Mouse (Mus musculus) liver, embryonic 11.5 days (tissue): ENCODE data around the gene Ubxn11. TPM values are rescaled to one million over a fixed set of nuclear protein-coding genes. Genes with fewer than 3 reads are reported as not detected.

ENCODE experiments used
- ATAC-seq: fragments of 200-750 bp; cut with Nextera tagmentation; replicated peaks from 2 replicates; pipeline ENCODE4 v1.8.0; 2017; ENCODE audit warnings: moderate number of reproducible peaks, mild to moderate bottlenecking, moderate TSS enrichment, moderate library complexity; ENCODE audit not compliant: low FRiP score
- DNase-seq: peaks from one replicate; pipeline ENCODE4 v3.0.0-alpha.2; 2017; ENCODE audit warnings: low spot score
- H3K27ac ChIP-seq: fragments of 300-500 bp; sonication (generic); 2 replicates; pipeline ENCODE4 v1.5.1; 2014; ENCODE audit warnings: mild to moderate bottlenecking, low read depth, low read length, control low read depth
- H3K27me3 ChIP-seq: fragments of 300-500 bp; sonication (generic); replicated peaks from 2 replicates; pipeline ENCODE4 v1.6.1; 2014; ENCODE audit warnings: low read length, mixed read lengths; ENCODE audit not compliant: control insufficient read depth, insufficient read depth
- H3K36me3 ChIP-seq: fragments of 300-500 bp; sonication (generic); 2 replicates; pipeline ENCODE4 v1.6.1; 2014; ENCODE audit warnings: mild to moderate bottlenecking, low read length, moderate library complexity, mixed read lengths; ENCODE audit not compliant: control insufficient read depth, insufficient read depth
- H3K4me1 ChIP-seq: fragments of 300-500 bp; sonication (generic); replicated peaks from 2 replicates; pipeline ENCODE4 v1.6.1; 2014; ENCODE audit warnings: low read length, mixed read lengths; ENCODE audit not compliant: control insufficient read depth, insufficient read depth
- H3K4me2 ChIP-seq: fragments of 300-500 bp; sonication (generic); 2 replicates; pipeline ENCODE4 v1.6.1; 2014; ENCODE audit warnings: mild to moderate bottlenecking, control low read depth, moderate library complexity
- H3K4me3 ChIP-seq: fragments of 300-500 bp; sonication (generic); 2 replicates; pipeline ENCODE4 v1.5.1; 2014; ENCODE audit warnings: low read depth, low read length, control low read depth
- H3K9ac ChIP-seq: fragments of 300-500 bp; sonication (generic); 2 replicates; pipeline ENCODE4 v1.6.1; 2014; ENCODE audit warnings: low read depth, low read length, control low read depth
- H3K9me3 ChIP-seq: fragments of 300-500 bp; sonication (generic); 2 replicates; pipeline ENCODE4 v1.6.1; 2016; ENCODE audit warnings: low read length, inconsistent platforms, mixed read lengths; ENCODE audit not compliant: control insufficient read depth
- WGBS: fragments of 180-500 bp; shearing (Covaris S2); extraction: QIAGEN DNeasy Blood & Tissue Kit; methylation state at CpG from one replicate; pipeline ENCODE4 v1.1.7; 2014; 5-methylcytosine and 5-hydroxymethylcytosine counted together
- polyA plus RNA-seq: library from polyadenylated mRNA; unstranded; fragments of >200 nt; fragmentation: Nextera tagmentation; extraction: Ambion mirVana; gene quantifications from 2 replicates; pipeline ENCODE4 v1.2.1, GENCODE M21; 2014

Gene Ubxn11
- polyA plus RNA-seq, 1 experiment from 2014 or later, result 5.6 TPM

DNA sequence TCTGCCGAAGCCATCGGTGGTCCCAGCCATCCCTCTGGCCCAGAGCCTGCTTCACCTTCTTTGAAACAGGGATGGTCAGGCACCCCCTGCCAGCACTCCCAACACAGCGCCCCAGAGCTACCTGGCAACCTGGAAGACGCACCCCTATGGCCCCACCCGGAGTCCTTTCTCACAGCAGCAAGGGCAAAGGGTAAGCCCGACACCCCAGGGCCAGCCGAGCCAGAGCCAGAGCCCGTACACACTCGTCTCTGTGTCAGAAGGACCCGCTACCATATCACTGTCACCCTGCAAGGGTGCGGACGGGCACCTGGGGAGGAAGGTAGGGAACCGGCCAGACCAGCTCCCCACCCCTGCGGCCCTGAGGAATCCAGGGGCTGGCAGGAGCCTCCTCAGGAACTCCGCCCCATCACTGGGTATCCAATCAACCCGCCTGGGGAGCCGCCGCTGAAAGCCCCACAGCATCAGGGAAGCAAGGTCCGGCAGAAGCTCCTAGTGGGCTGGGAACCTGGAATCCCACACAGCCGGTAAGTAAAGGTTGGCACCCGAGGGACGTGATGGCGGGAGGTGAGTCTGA, 36.9 kb upstream of the Ubxn11 start:
- Histone ChIP-seq H3K27ac (no peak overlapping the region), H3K4me2 (no peak overlapping the region; the same call in 1 of the 2 replicates)
- no peak for DNase-seq

DNA sequence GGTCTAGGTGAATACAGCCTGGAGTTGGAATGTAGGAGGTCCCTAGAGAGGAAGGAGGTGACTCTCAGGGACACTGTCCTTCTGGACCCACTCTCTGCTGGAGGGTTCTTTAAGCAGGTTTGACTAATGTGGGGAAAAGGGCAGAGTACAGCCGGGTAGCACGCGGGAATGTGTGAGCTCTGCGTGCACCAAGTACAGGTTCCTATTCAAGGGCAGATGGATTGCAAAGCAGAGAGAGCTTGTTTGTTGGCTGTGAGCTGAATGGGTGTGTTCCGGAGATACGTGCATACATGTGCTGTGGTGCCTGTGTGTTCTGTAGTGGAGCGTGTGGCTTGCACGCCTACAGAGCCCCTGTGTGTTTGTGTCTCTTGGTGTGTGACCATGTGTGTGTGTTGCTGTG, 35.0 kb upstream of the Ubxn11 start:
- H3K4me2 ChIP-seq, result no peak overlapping the region
- H3K4me1 ChIP-seq, result peaks cover 3% of the 10 kb centered on the region
- H3K9me3 ChIP-seq, result no peaks in the 10 kb centered on the region
- no peak overlapping the region for H3K4me3 ChIP-seq
- peaks cover 25% of the 10 kb centered on the region for H3K27me3 ChIP-seq
- no peak overlapping the region for H3K27ac ChIP-seq
- DNase-seq (no peak), ATAC-seq (no peak)
- H3K36me3 ChIP-seq, result no peaks in the 10 kb centered on the region
- H3K9ac ChIP-seq, result no peak overlapping the region
- 87% methylated on average over 8 of the region's 8 CpGs for WGBS

More for the DNA sequence above, 36.9 kb upstream of the Ubxn11 start:
- ATAC-seq, result no peak
- Histone ChIP-seq H3K4me3 (no peak overlapping the region), H3K9ac (no peak overlapping the region), H3K4me1 (peaks cover 9% of the 10 kb centered on the region), H3K27me3 (peaks cover 25% of the 10 kb centered on the region), H3K36me3 (no peaks in the 10 kb centered on the region), H3K9me3 (no peaks in the 10 kb centered on the region)
- WGBS, result 28% methylated on average over 23 of the region's 23 CpGs

DNA sequence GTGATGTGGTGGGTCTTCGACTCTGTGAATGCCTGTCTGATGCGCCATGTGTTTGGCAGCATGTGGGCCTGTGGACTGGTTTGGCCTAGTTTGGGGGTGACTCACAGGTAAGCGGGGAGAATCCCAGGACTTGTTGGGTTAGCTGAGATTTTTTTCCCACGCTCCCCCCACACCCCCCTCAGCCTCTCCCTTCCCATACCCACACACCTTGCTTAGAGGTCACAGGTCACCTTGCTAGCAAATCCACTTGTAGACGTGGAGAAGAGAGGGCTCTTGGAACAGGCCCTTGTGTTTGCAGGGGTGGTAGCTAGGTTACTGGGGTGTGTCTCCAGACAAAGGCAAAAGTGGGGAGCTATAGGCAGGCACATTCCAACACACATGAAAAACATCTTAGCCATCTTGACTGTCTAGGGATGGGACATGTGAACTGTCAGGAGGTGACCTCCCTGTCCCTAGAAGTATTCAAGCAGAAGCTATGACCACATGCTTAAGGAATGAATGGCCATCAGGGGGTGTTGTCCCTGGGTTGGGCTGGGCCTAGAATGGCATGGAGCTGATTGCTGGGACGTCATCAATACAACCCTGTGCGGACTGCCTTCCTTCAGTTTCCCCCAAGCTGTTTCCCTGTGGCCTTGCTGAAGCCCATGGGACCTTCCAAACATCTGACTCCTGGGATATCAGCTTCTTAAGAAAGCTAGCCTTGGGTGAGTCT, 34.4 kb upstream of the Ubxn11 start:
- no peaks in the 10 kb centered on the region for H3K36me3 ChIP-seq
- no peaks in the 10 kb centered on the region for H3K9me3 ChIP-seq
- no peak overlapping the region for H3K4me2 ChIP-seq
- WGBS, result 80% methylated on average over 7 of the region's 7 CpGs
- H3K4me1 ChIP-seq, result no peaks in the 10 kb centered on the region
- no peak overlapping the region for H3K4me3 ChIP-seq
- H3K27ac ChIP-seq, result no peak overlapping the region
- no peak overlapping the region for H3K9ac ChIP-seq
- DNase-seq (no peak), ATAC-seq (no peak)
- peaks cover 25% of the 10 kb centered on the region for H3K27me3 ChIP-seq

DNA sequence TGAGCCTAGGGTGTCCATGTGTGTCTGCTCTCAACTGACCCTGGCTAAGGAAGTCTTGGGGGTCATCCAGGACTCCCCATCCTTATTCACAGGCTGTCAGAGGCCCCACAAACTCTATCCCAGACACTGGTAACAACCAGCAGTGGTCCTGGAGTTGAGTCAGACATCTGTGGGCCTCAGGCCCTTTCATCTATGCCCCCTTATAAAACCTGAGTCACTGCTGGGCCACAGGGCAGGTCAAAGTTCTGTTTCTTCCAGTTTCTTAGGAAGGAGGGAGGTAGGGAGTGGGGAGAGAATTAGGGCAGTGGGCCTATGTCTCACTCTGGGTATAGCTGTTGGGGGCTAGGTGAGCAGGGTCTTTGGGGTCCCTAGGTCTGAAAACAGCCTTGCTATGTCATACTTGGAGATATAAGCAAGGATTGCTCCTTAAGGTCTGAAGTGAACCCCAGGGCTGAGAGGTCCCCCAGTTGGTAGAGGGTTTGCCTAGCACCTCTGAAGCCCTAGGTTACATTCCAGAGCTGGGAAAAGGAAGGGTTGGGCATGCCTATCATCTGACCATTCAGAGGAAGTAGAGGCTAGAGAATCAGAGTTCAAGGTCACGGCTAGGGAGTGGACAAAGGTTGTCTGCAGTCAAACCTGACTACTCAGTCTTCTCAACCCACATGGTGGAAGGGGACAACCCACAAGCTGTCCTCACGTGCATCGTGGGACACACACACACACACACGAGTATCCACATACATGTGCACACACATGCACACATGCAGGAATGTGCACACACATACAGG, 33.4 kb upstream of the Ubxn11 start:
- ATAC-seq (no peak), DNase-seq (no peak)
- Histone ChIP-seq H3K4me3 (no peak overlapping the region), H3K27ac (no peak overlapping the region), H3K4me1 (no peaks in the 10 kb centered on the region), H3K36me3 (no peaks in the 10 kb centered on the region), H3K9ac (no peak overlapping the region), H3K27me3 (peaks cover 21% of the 10 kb centered on the region), H3K9me3 (no peaks in the 10 kb centered on the region), H3K4me2 (no peak overlapping the region)
- 74% methylated on average over 4 of the region's 4 CpGs for WGBS

GRCm38 (mm10) chr4:134078694-134079093, 23.7 kb upstream of the Ubxn11 start:
- Histone ChIP-seq H3K9me3 (no peaks in the 10 kb centered on the region), H3K27me3 (peaks cover 4% of the 10 kb centered on the region; the same call in 1 of the 2 replicates), H3K36me3 (no peaks in the 10 kb centered on the region), H3K9ac (no peak overlapping the region), H3K27ac (no peak overlapping the region), H3K4me3 (no peak overlapping the region), H3K4me1 (peaks cover 13% of the 10 kb centered on the region), H3K4me2 (no peak overlapping the region)
- no peak for DNase-seq
- ATAC-seq, result no peak
- WGBS, result 19% methylated on average over 3 of the region's 3 CpGs

DNA sequence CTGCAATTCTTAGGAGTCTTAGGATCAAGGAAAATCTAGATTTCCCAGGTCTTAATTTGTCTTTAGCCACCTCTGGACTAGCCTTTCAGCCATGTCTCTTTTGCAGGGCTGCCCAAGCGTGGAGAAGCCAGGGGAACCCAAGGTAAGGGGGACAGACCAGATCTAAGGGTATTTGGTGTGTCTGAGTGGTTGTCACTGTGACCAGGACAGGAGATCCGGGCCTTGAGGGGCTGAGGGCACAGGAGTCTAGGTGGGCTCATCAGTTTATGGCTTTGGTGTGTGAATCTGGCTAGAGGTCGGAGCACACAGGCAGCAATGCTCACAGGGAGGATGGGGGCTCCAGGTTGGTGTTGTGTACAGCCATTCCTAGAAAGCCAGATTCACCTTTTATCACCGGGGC, 21.7 kb upstream of the Ubxn11 start:
- Histone ChIP-seq H3K4me3 (no peak overlapping the region), H3K4me1 (peaks cover 13% of the 10 kb centered on the region), H3K4me2 (no peak overlapping the region), H3K9me3 (no peaks in the 10 kb centered on the region), H3K27me3 (peaks cover 4% of the 10 kb centered on the region; the same call in 1 of the 2 replicates), H3K36me3 (no peaks in the 10 kb centered on the region), H3K27ac (no peak overlapping the region), H3K9ac (no peak overlapping the region)
- no peak for ATAC-seq
- 72% methylated on average over 4 of the region's 4 CpGs for WGBS
- no peak for DNase-seq

GRCm38 (mm10) chr4:134081730-134082386, 20.5 kb upstream of the Ubxn11 start:
- ATAC-seq (peak; percentile 91), DNase-seq (peak; percentile 86)
- H3K4me2 ChIP-seq, result peak overlapping the region; percentile 88
- H3K9ac ChIP-seq, result peak overlapping the region; percentile 40
- peak overlapping the region; percentile 53 for H3K4me3 ChIP-seq
- H3K9me3 ChIP-seq, result no peaks in the 10 kb centered on the region
- H3K4me1 ChIP-seq, result peaks cover 13% of the 10 kb centered on the region
- H3K27ac ChIP-seq, result 0 out of 2 replicates have a peak overlapping the region, but pooled peaks have one; percentile 55
- H3K36me3 ChIP-seq, result no peaks in the 10 kb centered on the region
- WGBS, result 0% methylated on average over 41 of the region's 41 CpGs
- H3K27me3 ChIP-seq, result peaks cover 4% of the 10 kb centered on the region; the same call in 1 of the 2 replicates

DNA sequence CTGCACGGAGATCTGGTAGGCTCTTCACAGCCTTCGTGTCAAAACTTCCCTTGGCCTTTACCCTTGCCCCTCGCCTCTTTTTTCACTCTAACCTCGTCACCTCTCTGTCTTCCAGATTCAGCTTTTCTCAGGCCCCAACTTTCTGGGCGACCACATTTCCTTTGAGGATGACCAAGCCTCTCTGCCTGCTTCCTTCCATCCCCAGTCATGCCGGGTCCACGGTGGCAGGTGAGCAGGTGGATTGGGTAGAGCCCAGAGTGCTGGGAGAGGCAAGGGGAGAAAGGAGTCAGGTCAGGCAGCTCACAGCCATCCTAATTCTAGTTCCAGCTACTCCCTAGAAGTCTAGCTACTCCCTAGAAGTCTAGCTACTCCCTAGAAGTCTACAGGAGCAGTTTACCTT, 19.9 kb upstream of the Ubxn11 start:
- no peak for DNase-seq
- 21% methylated on average over 7 of the region's 7 CpGs for WGBS
- H3K27ac ChIP-seq, result no peak overlapping the region

More for the DNA sequence above, 19.9 kb upstream of the Ubxn11 start:
- Histone ChIP-seq H3K4me2 (peak overlapping the region; percentile 88), H3K4me1 (peaks cover 13% of the 10 kb centered on the region), H3K4me3 (peak overlapping the region; percentile 53), H3K27me3 (peaks cover 4% of the 10 kb centered on the region; the same call in 1 of the 2 replicates), H3K9me3 (no peaks in the 10 kb centered on the region), H3K36me3 (no peaks in the 10 kb centered on the region), H3K9ac (no peak overlapping the region)
- no peak for ATAC-seq
